Mouse (Mus musculus) limb, embryonic 10.5 days (tissue): Measurements from ENCODE around the gene Rab25. TPM values are rescaled to one million over a fixed set of nuclear protein-coding genes. Genes with fewer than 3 reads are reported as not detected.

ENCODE experiments used
- DNase-seq: peaks from one replicate; pipeline ENCODE4 v3.0.0-alpha.2; 2017; ENCODE audit warnings: low spot score
- H3K27ac ChIP-seq: fragments of 300-500 bp; sonication (generic); 2 replicates; pipeline ENCODE4 v1.5.1; 2016; ENCODE audit warnings: mild to moderate bottlenecking
- H3K27me3 ChIP-seq: fragments of 300-500 bp; sonication (generic); 2 replicates; pipeline ENCODE4 v1.6.1; 2016; ENCODE audit warnings: low read depth, mild to moderate bottlenecking; ENCODE audit not compliant: poor library complexity, severe bottlenecking
- H3K36me3 ChIP-seq: fragments of 300-500 bp; sonication (generic); 2 replicates; pipeline ENCODE4 v1.6.1; 2016; ENCODE audit warnings: mild to moderate bottlenecking, moderate library complexity
- H3K4me1 ChIP-seq: fragments of 300-500 bp; sonication (generic); 2 replicates; pipeline ENCODE4 v1.6.1; 2016
- H3K4me3 ChIP-seq: fragments of 300-500 bp; sonication (generic); 2 replicates; pipeline ENCODE4 v1.5.1; 2016; ENCODE audit warnings: mild to moderate bottlenecking, moderate library complexity
- H3K9me3 ChIP-seq: fragments of 300-500 bp; sonication (generic); replicated peaks from 2 replicates; pipeline ENCODE4 v1.6.1; 2016; ENCODE audit warnings: mild to moderate bottlenecking
- WGBS: fragments of 180-500 bp; shearing (Covaris S2); methylation state at CpG from one replicate; pipeline ENCODE4 v1.1.7; 2016; 5-methylcytosine and 5-hydroxymethylcytosine counted together
- microRNA counts: library from miRNA; unstranded; fragments of <30 nt; microRNA quantifications from one replicate; lab custom pipeline; 2017
- microRNA-seq: library from miRNA; unstranded; fragments of <30 nt; microRNA quantifications from one replicate; pipeline ENCODE4, GENCODE M21; 2017
- polyA plus RNA-seq: library from polyadenylated mRNA; unstranded; fragments of >200 nt; fragmentation: Nextera tagmentation; extraction: Ambion mirVana; gene quantifications from 2 replicates; pipeline ENCODE4 v1.2.1, GENCODE M21; 2016

Rab25 gene
- polyA plus RNA-seq, 1 experiment from 2014 or later: 3.7 TPM

DNA sequence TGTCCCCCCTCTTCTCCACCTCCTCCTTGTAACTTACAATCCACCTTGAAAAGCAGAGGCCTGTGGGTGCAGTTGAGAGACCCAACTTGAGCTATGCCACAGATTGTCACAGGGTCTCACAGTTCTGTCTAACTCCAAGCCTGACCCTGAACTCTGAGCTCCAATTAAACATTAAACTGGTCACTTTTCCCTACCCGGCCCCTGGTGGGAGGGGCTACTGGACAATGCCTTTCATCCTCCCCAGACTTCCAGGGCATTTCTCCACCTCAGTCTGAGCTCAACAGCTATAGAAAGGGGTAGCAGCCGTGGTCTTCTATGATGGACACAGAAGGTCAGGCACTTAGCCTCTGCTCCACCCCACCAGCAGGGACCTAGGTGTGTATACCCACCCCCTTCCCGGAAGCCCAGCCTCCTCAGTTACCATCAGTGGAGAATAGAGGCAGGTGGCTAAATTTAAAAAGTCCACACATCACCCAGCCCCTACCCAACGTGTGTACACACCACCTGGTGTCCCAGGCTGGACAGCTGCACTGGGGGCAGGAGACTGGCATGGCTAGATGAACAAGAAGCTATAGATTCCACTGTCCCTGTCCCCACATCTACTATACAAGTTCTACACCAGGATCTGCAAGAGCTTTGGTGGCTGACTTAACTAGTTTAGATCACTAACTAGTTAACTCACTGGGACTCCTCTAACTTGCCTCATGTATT, 47.3 kb downstream of the Rab25 start:
- H3K4me3 ChIP-seq: no peak overlapping the region
- H3K36me3 ChIP-seq: 0 out of 2 replicates have a peak, but pooled peaks cover 2% of the 10 kb centered on the region
- no peak for DNase-seq
- no peak overlapping the region for H3K27ac ChIP-seq
- peaks cover 48% of the 10 kb centered on the region for H3K27me3 ChIP-seq
- WGBS: 61% methylated on average over 4 of the region's 4 CpGs
- H3K9me3 ChIP-seq: no peaks in the 10 kb centered on the region
- peaks cover 40% of the 10 kb centered on the region for H3K4me1 ChIP-seq

GRCm38 (mm10) chr3:88500087-88500486, 48.0 kb downstream of the Rab25 start:
- DNase-seq: no peak
- peaks cover 48% of the 10 kb centered on the region for H3K27me3 ChIP-seq
- WGBS: 84% methylated on average over 7 of the region's 7 CpGs
- peaks cover 34% of the 10 kb centered on the region for H3K4me1 ChIP-seq
- H3K4me3 ChIP-seq: no peak overlapping the region
- 0 out of 2 replicates have a peak, but pooled peaks cover 2% of the 10 kb centered on the region for H3K36me3 ChIP-seq
- H3K9me3 ChIP-seq: no peaks in the 10 kb centered on the region
- H3K27ac ChIP-seq: no peak overlapping the region

GRCm38 (mm10) chr3:88499580-88499979, 48.5 kb downstream of the Rab25 start:
- no peak for DNase-seq
- 81% methylated on average over 4 of the region's 4 CpGs for WGBS
- Histone ChIP-seq H3K27me3 (peaks cover 45% of the 10 kb centered on the region), H3K4me1 (peaks cover 34% of the 10 kb centered on the region), H3K4me3 (no peak overlapping the region), H3K27ac (no peak overlapping the region), H3K9me3 (no peaks in the 10 kb centered on the region), H3K36me3 (0 out of 2 replicates have a peak, but pooled peaks cover 2% of the 10 kb centered on the region)

GRCm38 (mm10) chr3:88495741-88496415, 52.2 kb downstream of the Rab25 start:
- WGBS: 88% methylated on average over 10 of the region's 10 CpGs
- 0 out of 2 replicates have a peak overlapping the region, but pooled peaks have one; percentile 21 for H3K27ac ChIP-seq
- no peaks in the 10 kb centered on the region for H3K36me3 ChIP-seq
- peaks cover 24% of the 10 kb centered on the region for H3K4me1 ChIP-seq
- no peak overlapping the region for H3K4me3 ChIP-seq
- DNase-seq: no peak
- no peaks in the 10 kb centered on the region for H3K9me3 ChIP-seq
- H3K27me3 ChIP-seq: peaks cover 10% of the 10 kb centered on the region

DNA sequence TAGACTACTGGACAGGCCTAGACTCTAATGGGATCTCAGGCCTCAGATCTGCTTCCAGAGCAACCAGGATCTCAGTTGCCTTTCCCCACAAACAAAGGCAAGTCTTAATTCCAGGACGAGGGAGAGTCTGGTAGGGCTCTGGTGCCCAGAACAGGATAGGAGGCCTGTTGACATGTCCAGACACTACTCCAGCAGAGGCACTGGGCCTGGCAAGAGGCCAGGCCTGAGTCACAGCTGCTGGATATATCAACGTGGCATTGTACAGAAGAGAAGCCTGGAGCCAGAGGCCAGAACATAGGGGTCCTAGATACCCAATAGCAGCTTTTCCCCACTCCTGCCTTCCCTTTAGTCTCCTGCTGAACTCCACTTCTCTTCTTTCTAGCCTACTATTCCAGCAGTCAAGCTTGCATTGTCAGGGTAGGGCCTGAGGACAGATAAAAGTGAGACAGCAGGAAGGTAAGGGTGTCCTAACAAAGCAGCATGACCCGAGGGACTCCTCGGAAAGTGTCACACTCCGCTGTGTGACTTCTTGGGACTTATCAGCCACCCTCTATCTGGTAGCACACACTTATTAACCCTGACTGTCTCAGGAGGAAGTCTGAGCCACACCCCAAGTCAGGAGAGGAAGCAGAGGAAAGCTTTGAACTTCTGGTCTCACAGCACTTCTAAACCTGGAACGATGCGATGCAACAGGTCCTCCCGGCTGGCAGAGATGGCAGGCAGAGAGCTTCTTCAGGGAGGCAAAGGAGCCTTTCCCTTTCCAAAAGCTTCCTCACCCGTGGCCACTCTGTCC, 53.1 kb downstream of the Rab25 start:
- no peaks in the 10 kb centered on the region for H3K9me3 ChIP-seq
- H3K27me3 ChIP-seq: peaks cover 9% of the 10 kb centered on the region; the same call in 1 of the 2 replicates
- H3K4me1 ChIP-seq: peaks cover 24% of the 10 kb centered on the region
- H3K4me3 ChIP-seq: no peak overlapping the region
- H3K36me3 ChIP-seq: no peaks in the 10 kb centered on the region
- H3K27ac ChIP-seq: peak overlapping the region; percentile 21; the same call in 1 of the 2 replicates
- 71% methylated on average over 9 of the region's 9 CpGs for WGBS
- no peak for DNase-seq

DNA sequence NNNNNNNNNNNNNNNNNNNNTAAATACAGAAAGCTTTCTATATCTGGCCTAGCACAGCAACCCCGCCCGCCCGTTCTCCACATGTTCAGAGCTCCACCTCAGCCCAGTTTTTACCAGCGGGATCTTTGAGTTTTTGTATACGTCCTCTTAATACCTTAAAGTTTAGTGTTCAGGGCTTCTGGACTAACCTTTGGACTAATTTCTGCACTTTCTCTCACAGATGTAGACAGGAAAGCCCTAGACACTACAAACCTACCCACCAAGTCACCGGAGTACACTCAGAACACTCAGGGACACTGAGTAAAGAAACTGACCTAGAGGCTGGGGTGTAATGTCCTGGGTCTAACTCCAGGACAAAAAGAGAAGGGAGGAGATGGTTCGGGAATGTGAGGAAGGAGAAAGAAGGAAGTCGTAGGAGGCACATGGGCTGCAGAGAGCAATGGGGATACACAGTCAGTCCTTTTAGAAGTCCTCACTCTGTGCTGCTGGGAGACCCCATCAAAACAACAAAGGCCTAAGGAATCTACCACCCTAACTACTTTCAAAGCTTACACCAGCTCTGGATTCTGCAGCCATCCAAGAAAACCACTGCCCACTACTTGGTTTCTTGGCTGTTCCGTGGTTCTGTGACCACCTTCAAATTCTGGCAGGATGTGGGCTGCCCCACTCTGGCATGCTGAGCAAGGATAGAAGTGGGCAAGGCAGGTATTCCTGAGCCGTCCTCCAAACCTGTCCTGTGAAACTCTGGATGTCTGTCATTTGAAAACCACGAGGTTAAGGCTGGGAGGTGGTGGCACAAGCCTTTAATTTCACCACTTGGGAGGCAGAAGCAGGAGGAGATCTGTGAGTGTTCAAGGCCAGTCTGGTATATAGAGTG, 54.2 kb downstream of the Rab25 start:
- H3K27ac ChIP-seq: peak overlapping the region; percentile 92
- H3K9me3 ChIP-seq: no peaks in the 10 kb centered on the region
- DNase-seq: no peak
- H3K4me3 ChIP-seq: no peak overlapping the region; the same call in 1 of the 2 replicates
- no peaks in the 10 kb centered on the region for H3K36me3 ChIP-seq
- H3K27me3 ChIP-seq: peaks cover 17% of the 10 kb centered on the region
- peaks cover 24% of the 10 kb centered on the region for H3K4me1 ChIP-seq
- 85% methylated on average over 11 of the region's 11 CpGs for whole genome bisulfite sequencing

MicroRNA genes within 50 kb of the gene (microRNA counts, 519-probe panel; counts per million panel counts)
- 684 counts per million, percentile 72 among the panel's probes with 10 or more counts for microRNA mmu-miR-1905 (lab: Ali Mortazavi, UCI)

Small RNA genes within 50 kb of the gene (microRNA-seq; reads per million reads assigned to microRNA genes)
- not detected for gene Mir1905

Other genes starting within 250 kb of the Rab25 start
- 138 and 142 TPM in 2 replicates for gene Glmp, start 223.3 kb downstream of the Rab25 start, polyA plus RNA-seq
- gene Tmem79, start 212.2 kb downstream of the Rab25 start, polyA plus RNA-seq: 2.9 and 3.3 TPM in 2 replicates
- 94.1 and 94.8 TPM in 2 replicates for gene Smg5, start 212.0 kb downstream of the Rab25 start, polyA plus RNA-seq
- 0.83 and 1.6 TPM in 2 replicates for gene Paqr6, start 183.7 kb downstream of the Rab25 start, polyA plus RNA-seq
- gene Bglap3, start 175.6 kb downstream of the Rab25 start, polyA plus RNA-seq: 0.09 and 0.11 TPM in 2 replicates
- gene Bglap2, start 169.6 kb downstream of the Rab25 start, polyA plus RNA-seq: not detected in 2 replicates
- gene Bglap, start 163.8 kb downstream of the Rab25 start, polyA plus RNA-seq: 0.79 TPM in 1 of 2 replicates, not detected in the other
- 197 and 220 TPM in 2 replicates for gene Pmf1, start 138.0 kb downstream of the Rab25 start, polyA plus RNA-seq
- 16.7 and 18.0 TPM in 2 replicates for gene Slc25a44, start 123.2 kb downstream of the Rab25 start, polyA plus RNA-seq
- gene Sema4a, start 87.1 kb downstream of the Rab25 start, polyA plus RNA-seq: 4.7 and 6.7 TPM in 2 replicates
- gene Lmna, start 38.3 kb downstream of the Rab25 start, polyA plus RNA-seq: 9.2 and 14.5 TPM in 2 replicates
- gene Mex3a, start 15.9 kb downstream of the Rab25 start, polyA plus RNA-seq: 28.9 and 34.8 TPM in 2 replicates
- 151 and 159 TPM in 2 replicates for gene Lamtor2, start 4.8 kb upstream of the Rab25 start, polyA plus RNA-seq
- gene Ubqln4, start 5.5 kb upstream of the Rab25 start, polyA plus RNA-seq: 78.8 and 79.5 TPM in 2 replicates
- 199 and 202 TPM in 2 replicates for gene Ssr2, start 27.6 kb upstream of the Rab25 start, polyA plus RNA-seq
- gene Arhgef2, start 57.7 kb upstream of the Rab25 start, polyA plus RNA-seq: 103 and 119 TPM in 2 replicates
- gene Rxfp4, start 104.8 kb upstream of the Rab25 start, polyA plus RNA-seq: not detected in 2 replicates
- gene Khdc4, start 137.5 kb upstream of the Rab25 start, polyA plus RNA-seq: 103 and 111 TPM in 2 replicates
- 26.8 and 28.4 TPM in 2 replicates for gene Rit1, start 168.5 kb upstream of the Rab25 start, polyA plus RNA-seq
- gene Syt11, start 226.9 kb upstream of the Rab25 start, polyA plus RNA-seq: 15.1 and 28.1 TPM in 2 replicates